Mouse (Mus musculus): ENCODE results near the gene Hnrnpa2b1. TPM values are rescaled to one million over a fixed set of nuclear protein-coding genes. Genes with fewer than 3 reads are reported as not detected.
A peak's percentile ranks its signal among the peaks of the same experiment; 100 is the strongest.

Hnrnpa2b1 gene
- total RNA-seq, 1 experiment: 609 TPM

DNA sequence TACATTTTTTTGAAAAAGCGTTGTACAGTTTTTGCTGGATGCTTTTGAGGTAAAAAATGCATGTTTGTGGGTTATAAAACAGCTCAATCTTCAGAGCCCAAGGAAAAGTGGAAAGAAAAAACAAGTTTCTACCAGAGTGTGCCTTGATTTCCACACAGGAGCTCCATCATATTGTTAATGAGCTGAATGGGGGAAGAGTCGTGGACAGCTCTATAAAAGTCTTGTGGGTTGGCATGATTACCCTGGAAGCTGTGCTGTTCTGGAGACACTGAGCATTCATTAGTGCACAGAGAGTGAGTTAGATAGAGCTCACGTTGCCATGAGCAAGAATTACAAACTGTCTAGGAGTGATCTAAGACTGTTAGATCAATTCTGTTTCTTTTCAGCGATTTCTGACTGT is 2.5 kb upstream of the Hnrnpa2b1 start:
- H3K9ac ChIP-seq (ENCODE audit: insufficient read depth, low read depth, low read length, poor library complexity, severe bottlenecking): peak overlapping the region; percentile 74; the same call in 1 of the 2 replicates
- TF ChIP-seq ZNF384 (IDR thresholded peaks at IDR 0.05; ENCODE audit: low read depth, low read length) (no peak), MAFK (IDR thresholded peaks at IDR 0.05; ENCODE audit: insufficient read depth, low read depth, low read length) (no peak)
- peaks cover 27% of the 10 kb centered on the region for H3K36me3 ChIP-seq (ENCODE audit: control insufficient read depth, insufficient read depth, low read length, poor library complexity, severe bottlenecking)
- H3K4me1 ChIP-seq (ENCODE audit: control insufficient read depth in 2 of 2, insufficient read depth in 2 of 2, low read length in 2 of 2, poor library complexity in 1 of 2): peaks cover 0 to 4% of the 10 kb centered on the region in 2 experiments; a peak in 1 of 4 replicates
- DNase-seq (ENCODE audit: low read depth, low spot score): no peak
- in situ Hi-C loops (cut with MboI; ENCODE audit: low sequenced_read_pairs in 2 of 2, unreplicated experiment in 2 of 2): no loop called here
- H3K9me3 ChIP-seq (ENCODE audit: control insufficient read depth, insufficient read depth, low read depth, low read length): no peaks in the 10 kb centered on the region
- H3K4me3 ChIP-seq (ENCODE audit: insufficient read depth in 1 of 2, low read depth in 1 of 2, low read length in 2 of 2, poor library complexity in 1 of 2, severe bottlenecking in 1 of 2): peak overlapping the region; percentile 47 to 73; a peak in 2 of 4 replicates
- no peak overlapping the region for H3K27ac ChIP-seq (ENCODE audit: insufficient read depth, low read depth, low read length, poor library complexity, severe bottlenecking)

DNA sequence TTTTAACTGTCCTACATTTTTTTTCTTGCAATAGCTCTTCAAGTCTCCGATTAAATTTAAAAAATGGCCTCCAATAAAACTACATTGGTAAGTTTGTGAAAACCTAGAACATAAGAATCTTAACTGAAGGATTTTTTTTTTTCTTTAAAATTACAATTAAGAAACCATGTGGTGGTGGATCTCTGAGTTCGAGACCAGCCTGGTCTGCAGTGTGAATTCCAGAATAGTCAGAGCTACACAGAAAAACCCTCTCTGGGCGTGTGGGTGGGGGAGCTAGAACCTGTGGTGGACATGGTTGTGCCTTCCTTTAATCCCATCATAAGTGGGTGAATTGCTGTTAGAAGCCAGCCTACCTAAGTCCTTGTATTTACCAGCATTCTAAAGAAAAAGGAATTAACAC is 2.1 kb upstream of the Hnrnpa2b1 start:
- no peak for TF ChIP-seq MAFK (IDR thresholded peaks at IDR 0.05; ENCODE audit: insufficient read depth, low read depth, low read length)
- TF ChIP-seq ZC3H11A (IDR thresholded peaks at IDR 0.05; ENCODE audit: borderline replicate concordance, low read depth, low read length): no peak
- no peak for TF ChIP-seq ZNF384 (IDR thresholded peaks at IDR 0.05; ENCODE audit: low read depth, low read length)
- no peak for TF ChIP-seq CHD2 (IDR thresholded peaks at IDR 0.05; ENCODE audit: low read depth, low read length)
- TF ChIP-seq HCFC1 (IDR thresholded peaks at IDR 0.05; ENCODE audit: borderline replicate concordance, insufficient read depth, low read length): no peak

DNA sequence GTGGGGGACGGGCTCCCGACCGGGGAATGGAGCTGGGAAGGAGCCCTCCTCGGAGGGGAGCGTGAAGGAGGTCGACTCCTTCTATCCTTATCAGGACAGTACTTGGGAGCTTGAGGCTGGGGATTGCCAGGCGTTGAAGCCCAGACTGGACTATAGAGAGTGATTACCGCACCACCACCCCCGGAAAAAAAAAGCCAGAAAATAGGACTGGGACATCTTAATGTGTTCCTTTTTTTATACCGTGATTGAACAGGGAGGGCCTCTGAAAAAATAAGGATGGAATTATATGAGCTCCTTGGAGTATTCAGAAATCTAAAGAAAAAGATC is 1.4 kb upstream of the Hnrnpa2b1 start:
- peaks cover 31% of the 10 kb centered on the region for H3K36me3 ChIP-seq (ENCODE audit: control insufficient read depth, insufficient read depth, low read length, poor library complexity, severe bottlenecking)
- in situ Hi-C loops (cut with MboI; ENCODE audit: low sequenced_read_pairs in 2 of 2, unreplicated experiment in 2 of 2): no loop called here

More for the DNA sequence above, 2.1 kb upstream of the Hnrnpa2b1 start:
- H3K9ac ChIP-seq (ENCODE audit: insufficient read depth, low read depth, low read length, poor library complexity, severe bottlenecking): peak overlapping the region; percentile 74; the same call in 1 of the 2 replicates
- peaks cover 0 to 4% of the 10 kb centered on the region in 2 experiments; a peak in 1 of 4 replicates for H3K4me1 ChIP-seq (ENCODE audit: control insufficient read depth in 2 of 2, insufficient read depth in 2 of 2, low read length in 2 of 2, poor library complexity in 1 of 2)
- DNase-seq (ENCODE audit: low read depth, low spot score): no peak
- peak overlapping the region; percentile 73 to 99; a peak in 3 of 4 replicates for H3K4me3 ChIP-seq (ENCODE audit: insufficient read depth in 1 of 2, low read depth in 1 of 2, low read length in 2 of 2, poor library complexity in 1 of 2, severe bottlenecking in 1 of 2)
- peaks cover 30% of the 10 kb centered on the region for H3K36me3 ChIP-seq (ENCODE audit: control insufficient read depth, insufficient read depth, low read length, poor library complexity, severe bottlenecking)
- in situ Hi-C loops (cut with MboI; ENCODE audit: low sequenced_read_pairs in 2 of 2, unreplicated experiment in 2 of 2): no loop called here
- no peaks in the 10 kb centered on the region for H3K9me3 ChIP-seq (ENCODE audit: control insufficient read depth, insufficient read depth, low read depth, low read length)
- no peak overlapping the region for H3K27ac ChIP-seq (ENCODE audit: insufficient read depth, low read depth, low read length, poor library complexity, severe bottlenecking)

DNA sequence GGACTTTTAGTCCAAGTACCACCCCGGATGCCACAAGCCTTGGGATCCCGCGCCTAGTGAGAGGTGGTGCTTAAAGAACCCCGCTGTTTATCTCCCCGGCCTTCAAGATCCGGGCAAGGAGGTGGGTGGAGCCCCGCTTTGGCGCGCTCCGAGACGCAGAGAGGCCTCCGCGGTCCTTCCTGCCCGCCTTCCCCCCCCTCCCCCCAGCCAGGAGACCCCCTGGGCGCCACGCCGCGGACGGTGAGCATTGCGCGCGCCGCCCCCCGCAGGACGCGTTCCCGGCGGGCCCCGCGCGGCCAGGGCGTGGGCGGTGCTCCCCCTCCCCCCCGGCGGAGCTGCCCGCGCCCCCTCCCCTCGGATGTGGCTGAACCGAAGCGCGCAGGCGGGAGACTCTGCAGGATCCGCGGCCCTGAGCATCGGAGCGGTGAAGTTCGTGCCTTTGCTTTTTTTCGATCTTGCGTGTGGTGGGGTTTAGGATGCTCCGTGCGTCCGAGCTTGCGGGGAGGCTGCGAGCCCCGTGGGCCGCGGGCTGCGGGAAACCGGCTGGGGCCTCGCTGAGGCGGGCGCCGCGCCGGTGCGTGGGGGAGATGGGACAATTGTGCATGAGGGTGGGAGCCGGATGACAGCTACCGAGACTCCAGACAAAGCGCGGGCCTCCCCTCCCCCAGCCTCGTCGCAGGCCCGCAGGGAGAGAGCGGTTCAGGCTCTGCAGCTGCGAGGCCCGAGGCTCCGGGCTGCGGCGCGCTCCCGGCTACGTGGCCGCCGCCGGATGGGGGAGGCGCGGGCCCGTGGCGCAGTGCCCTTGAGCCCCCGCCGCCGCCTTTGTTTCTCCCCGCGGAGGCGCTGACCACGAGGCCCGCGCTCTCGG is 851 bp upstream of the Hnrnpa2b1 start, which contains the start of gene Cbx3:
TSS of gene Cbx3 (plus strand) at position 50 of the 868 bp plus-strand sequence.
- Histone ChIP-seq H3K4me1 (ENCODE audit: control insufficient read depth in 2 of 2, insufficient read depth in 2 of 2, low read length in 2 of 2, poor library complexity in 1 of 2) (peaks cover 0 to 2% of the 10 kb centered on the region in 2 experiments; a peak in 1 of 4 replicates), H3K9me3 (ENCODE audit: control insufficient read depth, insufficient read depth, low read depth, low read length) (no peaks in the 10 kb centered on the region), H3K36me3 (ENCODE audit: control insufficient read depth, insufficient read depth, low read length, poor library complexity, severe bottlenecking) (peaks cover 32% of the 10 kb centered on the region), H3K27ac (ENCODE audit: insufficient read depth, low read depth, low read length, poor library complexity, severe bottlenecking) (peak within 1 kb of the TSS; percentile 99), H3K9ac (ENCODE audit: insufficient read depth, low read depth, low read length, poor library complexity, severe bottlenecking) (peak within 1 kb of the TSS; percentile 100), H3K4me3 (ENCODE audit: insufficient read depth in 1 of 2, low read depth in 1 of 2, low read length in 2 of 2, poor library complexity in 1 of 2, severe bottlenecking in 1 of 2) (peak within 1 kb of the TSS; percentile 77 to 99)
- in situ Hi-C loops (cut with MboI; ENCODE audit: low sequenced_read_pairs in 2 of 2, unreplicated experiment in 2 of 2): no loop called here
- TF ChIP-seq ZC3H11A (IDR thresholded peaks at IDR 0.05; ENCODE audit: borderline replicate concordance, low read depth, low read length) (no peak), CHD2 (IDR thresholded peaks at IDR 0.05; ENCODE audit: low read depth, low read length) (no peak), ZNF384 (IDR thresholded peaks at IDR 0.05; ENCODE audit: low read depth, low read length) (no peak), HCFC1 (IDR thresholded peaks at IDR 0.05; ENCODE audit: borderline replicate concordance, insufficient read depth, low read length) (no peak), MAFK (IDR thresholded peaks at IDR 0.05; ENCODE audit: insufficient read depth, low read depth, low read length) (no peak)
- DNase-seq (ENCODE audit: low read depth, low spot score): peak; percentile 83

More for the DNA sequence above, 1.4 kb upstream of the Hnrnpa2b1 start:
- DNase-seq (ENCODE audit: low read depth, low spot score): no peak
- H3K9ac ChIP-seq (ENCODE audit: insufficient read depth, low read depth, low read length, poor library complexity, severe bottlenecking): peak overlapping the region; percentile 95
- H3K4me1 ChIP-seq (ENCODE audit: control insufficient read depth in 2 of 2, insufficient read depth in 2 of 2, low read length in 2 of 2, poor library complexity in 1 of 2): peaks cover 0 to 2% of the 10 kb centered on the region in 2 experiments; a peak in 1 of 4 replicates
- H3K9me3 ChIP-seq (ENCODE audit: control insufficient read depth, insufficient read depth, low read depth, low read length): no peaks in the 10 kb centered on the region
- peak overlapping the region; percentile 97 for H3K27ac ChIP-seq (ENCODE audit: insufficient read depth, low read depth, low read length, poor library complexity, severe bottlenecking)
- TF ChIP-seq MAFK (IDR thresholded peaks at IDR 0.05; ENCODE audit: insufficient read depth, low read depth, low read length) (no peak), ZNF384 (IDR thresholded peaks at IDR 0.05; ENCODE audit: low read depth, low read length) (no peak), CHD2 (IDR thresholded peaks at IDR 0.05; ENCODE audit: low read depth, low read length) (no peak), HCFC1 (IDR thresholded peaks at IDR 0.05; ENCODE audit: borderline replicate concordance, insufficient read depth, low read length) (no peak), ZC3H11A (IDR thresholded peaks at IDR 0.05; ENCODE audit: borderline replicate concordance, low read depth, low read length) (no peak)
- H3K4me3 ChIP-seq (ENCODE audit: insufficient read depth in 1 of 2, low read depth in 1 of 2, low read length in 2 of 2, poor library complexity in 1 of 2, severe bottlenecking in 1 of 2): peak overlapping the region; percentile 73 to 99

Measured in ES-E14 (cell line).